Mouse (Mus musculus) stomach, embryonic 15.5 days (tissue): ENCODE data around the gene Llgl1. TPM values are rescaled to one million over a fixed set of nuclear protein-coding genes. Genes with fewer than 3 reads are reported as not detected.

Experiments
- microRNA-seq: library from miRNA; unstranded; fragments of <30 nt; microRNA quantifications from one replicate; pipeline ENCODE4, GENCODE M21; 2016
- polyA plus RNA-seq: library from polyadenylated mRNA; unstranded; fragments of >200 nt; fragmentation: Nextera tagmentation; extraction: Ambion mirVana; gene quantifications from 2 replicates; pipeline ENCODE4 v1.2.1, GENCODE M21; 2015

Llgl1 gene
- polyA plus RNA-seq, 1 experiment from 2014 or later, result 38.2 TPM

Small RNAs within 50 kb of the gene (microRNA-seq; reads per million reads assigned to microRNA genes)
- 0.58 reads per million for gene Mir5100

Other genes with a start within 250 kb of the Llgl1 start
- 93.5 and 95.1 TPM in 2 replicates for gene Drg2, start 245.1 kb upstream of the Llgl1 start, polyA plus RNA-seq
- 0.08 and 0.12 TPM in 2 replicates for gene Myo15, start 230.4 kb upstream of the Llgl1 start, polyA plus RNA-seq
- 40.9 and 41.2 TPM in 2 replicates for gene Alkbh5, start 163.3 kb upstream of the Llgl1 start, polyA plus RNA-seq
- 76.8 and 78.9 TPM in 2 replicates for gene Flii, start 27.5 kb downstream of the Llgl1 start, polyA plus RNA-seq
- 9.9 and 11.3 TPM in 2 replicates for gene Mief2, start 28.7 kb downstream of the Llgl1 start, polyA plus RNA-seq
- 11.6 and 12.8 TPM in 2 replicates for gene Top3a, start 77.6 kb downstream of the Llgl1 start, polyA plus RNA-seq
- 4.5 and 5.2 TPM in 2 replicates for gene Smcr8, start 77.8 kb downstream of the Llgl1 start, polyA plus RNA-seq
- 72.6 and 85.4 TPM in 2 replicates for gene Shmt1, start 112.0 kb downstream of the Llgl1 start, polyA plus RNA-seq
- gene Dhrs7b, start 130.9 kb downstream of the Llgl1 start, polyA plus RNA-seq, result 42.7 and 45.6 TPM in 2 replicates
- 60.3 and 60.8 TPM in 2 replicates for gene Tmem11, start 179.5 kb downstream of the Llgl1 start, polyA plus RNA-seq
- 12.1 and 15.0 TPM in 2 replicates for gene Natd1, start 215.0 kb downstream of the Llgl1 start, polyA plus RNA-seq
- 116 and 121 TPM in 2 replicates for gene Map2k3, start 232.3 kb downstream of the Llgl1 start, polyA plus RNA-seq